Mouse (Mus musculus) erythroblast, embryonic 14.5 days (primary cell): ENCODE results near the gene Zpr1.

Experiments used
- GATA1 ChIP-seq: IDR thresholded peaks from 2 replicates; pipeline ENCODE4 v1.6.1; 2012; ENCODE audit warnings: low read length, inconsistent platforms, mixed read lengths
- TAL1 ChIP-seq: IDR thresholded peaks from 3 replicates; pipeline ENCODE4 v1.6.1; 2012; ENCODE audit warnings: low read length, inconsistent platforms, mixed read lengths

GRCm38 (mm10) chr9:46268343-46268873 is 4.5 kb upstream of the Zpr1 start, which contains the start of gene Apoa5:
- TF ChIP-seq GATA1, result no peak
- TF ChIP-seq TAL1, result no peak
